Mouse (Mus musculus) G1E (cell line): ENCODE measurements around the gene Cdv3.

Experiments used
- CTCF ChIP-seq: IDR thresholded peaks from 2 replicates; pipeline ENCODE4 v1.5.1; 2012; ENCODE audit warnings: low read depth, low read length, inconsistent platforms, mixed read lengths
- GATA1 ChIP-seq: IDR thresholded peaks from 2 replicates; pipeline ENCODE4 v1.6.1; 2012; ENCODE audit warnings: borderline replicate concordance, low read length, inconsistent platforms, mixed read lengths
- GATA2 ChIP-seq: IDR thresholded peaks from 2 replicates; pipeline ENCODE4 v1.6.1; 2012; ENCODE audit warnings: low read depth, low read length, inconsistent platforms, borderline replicate concordance
- POLR2AphosphoS5 ChIP-seq: IDR thresholded peaks from 2 replicates; pipeline ENCODE4 v1.6.1; 2012; ENCODE audit warnings: low read depth, low read length, inconsistent platforms; ENCODE audit not compliant: insufficient replicate concordance
- TAL1 ChIP-seq: conservative IDR thresholded peaks from 2 replicates; pipeline ENCODE4 v1.6.1; 2012; ENCODE audit warnings: low read depth, low read length, inconsistent platforms, mixed read lengths

DNA sequence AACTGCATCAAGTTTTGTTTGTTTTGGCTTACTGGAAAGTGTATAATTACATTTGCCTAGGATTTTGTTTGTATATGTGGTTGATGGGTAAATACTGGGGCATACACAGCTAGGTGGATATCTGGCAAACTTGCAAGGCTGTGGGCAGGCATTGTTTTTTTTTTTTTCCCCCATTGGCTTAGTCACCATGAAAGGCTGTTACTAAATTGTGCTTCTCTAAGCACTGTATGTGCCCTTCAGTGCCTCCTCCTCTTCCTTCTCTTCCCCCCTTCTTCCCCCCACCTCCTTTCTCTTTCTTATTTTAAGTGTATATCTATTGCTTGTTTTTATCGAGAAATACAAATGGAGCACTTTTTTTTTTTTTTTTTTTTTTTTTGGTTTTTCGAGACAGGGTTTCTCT, 41.0 kb downstream of the Cdv3 start:
- TF ChIP-seq GATA1 = no peak
- TF ChIP-seq CTCF = no peak
- TF ChIP-seq TAL1 = no peak
- TF ChIP-seq GATA2 = no peak
- no peak for TF ChIP-seq POLR2AphosphoS5
